Mouse (Mus musculus): ENCODE measurements around the gene Ccnk.

Gene Ccnk

GRCm38 (mm10) chr12:108223357-108223756, 44.0 kb downstream of the Ccnk start:
- DNase-seq = no peak

- DNase-seq = peak; percentile 67 to 75
These were observed 46.4 kb downstream of the Ccnk start for GRCm38 (mm10) chr12:108225781-108226180.

GRCm38 (mm10) chr12:108226216-108226615, 46.8 kb downstream of the Ccnk start:
- DNase-seq = peak in 1 of 2 experiments; percentile 65

- peak; percentile 83 to 84 for DNase-seq
These were observed 47.6 kb downstream of the Ccnk start for GRCm38 (mm10) chr12:108226941-108227340.

GRCm38 (mm10) chr12:108227527-108227926, 48.1 kb downstream of the Ccnk start:
- no peak for DNase-seq

GRCm38 (mm10) chr12:108230077-108230476, 50.7 kb downstream of the Ccnk start:
- DNase-seq = no peak

- DNase-seq = peak; percentile 85 to 89
These were observed 51.7 kb downstream of the Ccnk start for GRCm38 (mm10) chr12:108230821-108231794.

GRCm38 (mm10) chr12:108231901-108232300, 52.5 kb downstream of the Ccnk start:
- peak; percentile 62 to 73 for DNase-seq

- DNase-seq = no peak
These were observed 54.4 kb downstream of the Ccnk start for GRCm38 (mm10) chr12:108233736-108234135.

- DNase-seq = no peak
These were observed 55.6 kb downstream of the Ccnk start for GRCm38 (mm10) chr12:108234832-108235602.

GRCm38 (mm10) chr12:108235976-108236555, 56.7 kb downstream of the Ccnk start:
- no peak for DNase-seq

- DNase-seq = no peak
These were observed 58.1 kb downstream of the Ccnk start for GRCm38 (mm10) chr12:108237300-108238006.

GRCm38 (mm10) chr12:108238395-108239035, 59.1 kb downstream of the Ccnk start:
- DNase-seq = no peak

- peak; percentile 75 to 77 for DNase-seq
These were observed 60.1 kb downstream of the Ccnk start for GRCm38 (mm10) chr12:108239441-108239840.

GRCm38 (mm10) chr12:108240401-108240890, 61.1 kb downstream of the Ccnk start:
- no peak for DNase-seq

GRCm38 (mm10) chr12:108240953-108241588, 61.7 kb downstream of the Ccnk start:
- peak; percentile 78 to 79 for DNase-seq

- DNase-seq = no peak
These were observed 62.2 kb downstream of the Ccnk start for GRCm38 (mm10) chr12:108241626-108242025.

- no peak for DNase-seq
These were observed 62.9 kb downstream of the Ccnk start for GRCm38 (mm10) chr12:108242243-108242745.

- peak; percentile 80 to 87 for DNase-seq
These were observed 65.4 kb downstream of the Ccnk start for GRCm38 (mm10) chr12:108244778-108245177.

GRCm38 (mm10) chr12:108245579-108245978, 66.2 kb downstream of the Ccnk start:
- DNase-seq = no peak

Data from cerebellum, postnatal 25 days (tissue).